Mouse (Mus musculus) frontal cortex, postnatal 36 days (tissue): Measurements from ENCODE around the gene Cbwd1.

Source experiments
- DNase-seq, 2 experiments: peaks; one replicate each; pipeline ENCODE4 v3.0.0; 2022; ENCODE audit warnings: low spot score in 2 of 2

Cbwd1 gene

DNA sequence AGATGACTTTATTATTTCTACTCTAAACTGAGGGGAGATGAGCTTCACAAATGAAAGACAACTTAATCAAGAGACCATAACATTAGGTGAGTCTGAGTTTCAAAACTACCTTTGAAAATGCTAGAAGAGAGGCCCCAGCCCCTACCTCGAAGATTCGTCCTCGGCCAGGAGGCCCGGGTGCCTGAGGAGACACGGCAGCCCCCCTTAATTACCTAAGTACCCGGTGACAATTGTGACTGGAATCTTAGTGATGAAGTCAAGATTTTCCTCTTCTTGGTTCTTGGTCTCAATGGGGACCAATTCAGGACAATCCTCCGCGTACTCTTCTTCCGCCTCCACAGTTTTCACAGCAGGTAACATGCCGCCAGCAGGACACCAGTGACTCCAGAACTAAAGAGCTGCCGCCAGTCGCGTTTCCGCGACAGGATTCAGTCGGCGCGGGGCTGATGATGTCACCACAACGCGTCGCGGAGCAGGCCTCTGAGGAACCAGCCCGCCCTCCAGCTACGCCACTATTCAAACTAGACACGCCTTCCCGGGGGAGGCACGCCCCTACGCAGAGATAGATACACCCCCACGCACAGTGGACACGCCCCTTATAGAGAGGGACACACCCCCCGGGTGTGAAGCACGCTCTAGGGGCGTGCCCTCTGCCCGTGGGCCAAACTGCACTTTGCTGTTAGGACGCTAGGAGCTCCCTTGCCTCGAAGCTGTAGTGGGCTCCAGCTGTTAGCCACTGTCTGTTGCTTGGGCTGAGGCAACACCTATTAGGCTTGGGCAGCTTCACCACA, at the start of gene Cbwd1:
TSS of gene Cbwd1 (minus strand) at position 439 of the 791 bp plus-strand sequence.
- DNase-seq: peak; percentile 95 to 99

DNA sequence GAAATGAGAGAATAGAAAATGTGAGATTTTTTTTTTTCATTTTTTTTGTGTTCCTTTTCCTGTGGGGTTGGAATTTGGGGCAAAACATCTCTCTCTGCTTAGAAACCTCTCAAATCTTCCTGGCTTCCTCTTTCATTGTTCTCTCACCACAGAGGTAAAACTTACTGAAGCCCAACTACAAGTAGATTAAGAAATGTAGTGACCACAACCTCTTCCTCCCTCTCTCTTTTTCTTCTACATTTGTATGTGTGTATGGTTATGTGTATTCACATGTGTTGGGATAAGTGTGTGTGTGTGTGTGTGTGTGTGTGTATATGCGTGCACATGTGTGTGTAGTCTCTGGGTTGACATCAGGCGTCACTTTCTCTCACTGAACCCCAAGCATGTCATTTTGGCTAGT, 47.1 kb upstream of the Cbwd1 start:
- DNase-seq: no peak

DNA sequence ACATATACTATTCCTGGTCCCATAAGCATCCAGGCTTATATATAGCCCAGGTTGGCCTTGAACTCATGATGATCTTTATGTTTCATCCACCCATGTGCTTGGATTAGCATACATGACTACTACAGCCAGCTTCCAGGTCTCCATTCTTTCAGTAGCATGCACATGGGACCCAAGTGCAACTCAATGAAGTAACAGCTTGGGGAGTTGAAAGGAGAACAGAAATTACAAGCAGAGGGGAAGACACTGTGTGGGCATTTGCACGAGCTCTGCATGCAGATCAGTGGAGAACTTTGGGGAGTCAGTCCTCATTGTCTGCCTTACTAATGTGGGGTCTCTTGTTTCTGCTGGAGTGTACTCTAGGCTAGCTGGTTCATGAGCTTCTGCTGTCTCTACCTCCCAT, 45.3 kb upstream of the Cbwd1 start:
- no peak for DNase-seq

DNA sequence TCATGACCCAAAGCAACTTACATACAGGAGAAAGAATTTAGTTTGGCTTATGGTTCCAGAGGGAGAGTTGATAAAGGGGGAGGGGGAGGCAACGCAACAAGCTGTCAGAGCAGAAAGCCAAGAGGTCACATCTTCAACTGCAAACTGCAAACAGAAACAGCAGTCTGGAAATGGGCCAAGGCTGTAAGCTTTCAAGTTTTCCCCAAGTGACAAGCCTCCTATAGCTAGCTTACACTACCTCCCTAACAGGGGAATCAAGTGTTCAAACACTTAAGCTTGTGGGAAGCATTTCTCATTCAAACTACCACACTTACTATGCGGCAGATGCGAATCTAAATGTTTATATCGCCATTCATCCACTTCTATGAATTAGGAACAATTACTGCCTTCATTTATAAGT, 42.4 kb upstream of the Cbwd1 start:
- DNase-seq: no peak

DNA sequence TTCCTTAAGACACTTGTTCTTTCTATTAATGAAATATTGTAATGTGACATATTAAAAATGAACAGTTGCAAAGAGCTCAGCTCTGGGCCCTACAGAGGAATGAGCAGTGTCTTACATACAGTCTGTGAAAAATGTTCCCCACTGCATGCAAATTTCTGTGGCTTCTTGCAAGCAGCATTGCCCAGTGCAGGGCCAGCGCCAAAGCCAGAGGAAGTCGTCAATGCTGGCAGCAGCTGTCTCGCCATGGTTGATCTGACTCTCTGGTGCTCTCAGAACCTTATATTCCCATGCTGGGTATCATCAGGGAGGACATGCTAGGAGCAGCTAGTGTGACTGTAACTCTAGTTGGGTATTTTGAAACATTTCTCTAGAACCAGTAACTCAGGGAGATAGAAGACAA, 41.4 kb upstream of the Cbwd1 start:
- DNase-seq: no peak

DNA sequence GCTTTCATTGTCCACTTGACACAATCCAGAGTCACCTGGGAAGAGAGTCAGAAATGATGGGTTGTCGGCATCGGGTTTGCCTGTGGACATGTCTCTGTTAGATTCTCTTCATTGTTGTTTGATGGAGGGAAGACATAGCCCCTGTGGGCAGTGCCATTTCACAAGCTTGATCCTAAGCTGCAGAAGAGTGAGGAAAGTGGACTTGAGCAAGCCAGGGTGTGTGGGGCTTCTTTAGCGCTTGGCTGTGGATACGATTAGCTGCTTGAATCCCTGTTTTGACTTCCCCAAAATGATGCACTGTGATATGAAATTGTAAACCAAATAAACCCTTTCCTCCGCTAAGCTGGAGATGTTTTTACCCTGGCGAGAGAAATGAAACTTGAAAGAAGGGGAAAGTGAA, 40.6 kb upstream of the Cbwd1 start:
- DNase-seq: no peak

DNA sequence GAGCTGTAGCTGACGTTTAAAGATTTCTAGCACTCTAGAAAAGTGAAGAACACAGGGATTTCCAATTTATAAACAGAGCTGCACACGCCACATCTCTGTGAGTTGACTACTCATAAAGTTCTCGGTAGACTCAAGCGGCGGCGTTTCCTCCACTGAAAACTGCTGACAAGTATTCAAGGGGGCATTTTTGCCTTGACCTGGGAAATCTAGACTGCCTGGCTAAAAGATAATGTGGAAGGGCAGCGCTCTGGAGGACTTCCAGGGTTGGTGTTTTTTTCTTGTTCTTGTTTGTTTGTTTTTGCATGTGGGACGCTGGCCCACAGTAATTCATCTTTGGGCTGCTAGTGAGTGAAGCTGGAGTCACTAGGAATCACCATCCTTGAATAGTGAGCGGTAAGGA, 38.7 kb upstream of the Cbwd1 start:
- no peak for DNase-seq

DNA sequence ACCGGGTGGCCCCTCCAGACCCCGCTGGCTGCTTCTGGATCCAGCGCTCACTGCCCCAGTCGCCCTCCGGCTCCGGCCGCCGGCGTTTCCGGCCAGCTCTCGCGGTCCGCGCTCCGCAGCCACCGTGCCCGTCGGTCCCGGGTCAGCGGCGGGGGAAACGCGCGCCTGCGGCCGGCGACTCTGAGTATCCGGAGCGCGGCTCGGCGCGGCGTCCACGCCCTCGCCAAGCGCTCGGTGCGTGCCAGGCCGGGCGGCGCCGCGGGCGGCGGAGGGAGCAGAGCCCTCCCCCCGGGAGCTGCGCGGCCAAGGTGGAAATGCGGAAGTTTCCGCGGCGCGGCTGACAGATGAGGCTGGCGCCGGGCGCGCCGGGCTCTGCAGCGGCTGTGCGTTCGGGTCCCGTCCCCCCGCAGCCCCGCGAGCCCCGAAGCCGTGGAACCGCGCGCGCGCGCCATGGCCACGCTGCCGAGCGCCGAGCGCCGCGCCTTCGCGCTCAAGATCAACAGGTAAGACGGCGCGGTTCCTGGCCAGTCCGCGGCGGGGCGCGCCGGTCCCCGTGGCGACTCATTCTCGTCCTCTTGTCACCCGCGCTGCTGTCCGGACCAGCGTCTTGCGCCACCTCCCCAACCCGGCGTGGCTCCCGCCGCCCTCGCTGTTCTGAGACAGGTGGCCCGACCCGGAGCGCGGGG, 37.9 kb upstream of the Cbwd1 start, which contains the start of gene Dock8:
TSS of gene Dock8 (plus strand) at position 334 of the 686 bp plus-strand sequence.
- peak; percentile 28 to 43 for DNase-seq

DNA sequence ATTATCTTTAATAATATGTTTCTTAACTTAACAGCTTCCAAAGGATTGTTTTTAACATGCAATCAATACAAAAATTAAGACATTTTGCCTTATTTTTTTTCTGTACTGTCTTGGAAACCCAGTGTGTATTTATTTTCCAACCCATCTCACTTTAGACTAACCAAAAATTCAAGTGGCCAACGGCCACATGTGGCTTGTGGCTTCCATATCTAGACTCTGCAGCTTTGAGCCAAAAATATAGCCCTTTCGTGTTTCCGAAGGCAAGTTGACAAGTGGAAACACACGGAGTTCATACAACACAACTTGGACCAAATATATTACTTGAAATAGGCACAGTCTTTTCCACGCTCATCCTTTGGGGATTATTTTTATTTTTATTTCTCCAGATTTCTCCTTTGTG, 37.2 kb upstream of the Cbwd1 start:
- DNase-seq: no peak

DNA sequence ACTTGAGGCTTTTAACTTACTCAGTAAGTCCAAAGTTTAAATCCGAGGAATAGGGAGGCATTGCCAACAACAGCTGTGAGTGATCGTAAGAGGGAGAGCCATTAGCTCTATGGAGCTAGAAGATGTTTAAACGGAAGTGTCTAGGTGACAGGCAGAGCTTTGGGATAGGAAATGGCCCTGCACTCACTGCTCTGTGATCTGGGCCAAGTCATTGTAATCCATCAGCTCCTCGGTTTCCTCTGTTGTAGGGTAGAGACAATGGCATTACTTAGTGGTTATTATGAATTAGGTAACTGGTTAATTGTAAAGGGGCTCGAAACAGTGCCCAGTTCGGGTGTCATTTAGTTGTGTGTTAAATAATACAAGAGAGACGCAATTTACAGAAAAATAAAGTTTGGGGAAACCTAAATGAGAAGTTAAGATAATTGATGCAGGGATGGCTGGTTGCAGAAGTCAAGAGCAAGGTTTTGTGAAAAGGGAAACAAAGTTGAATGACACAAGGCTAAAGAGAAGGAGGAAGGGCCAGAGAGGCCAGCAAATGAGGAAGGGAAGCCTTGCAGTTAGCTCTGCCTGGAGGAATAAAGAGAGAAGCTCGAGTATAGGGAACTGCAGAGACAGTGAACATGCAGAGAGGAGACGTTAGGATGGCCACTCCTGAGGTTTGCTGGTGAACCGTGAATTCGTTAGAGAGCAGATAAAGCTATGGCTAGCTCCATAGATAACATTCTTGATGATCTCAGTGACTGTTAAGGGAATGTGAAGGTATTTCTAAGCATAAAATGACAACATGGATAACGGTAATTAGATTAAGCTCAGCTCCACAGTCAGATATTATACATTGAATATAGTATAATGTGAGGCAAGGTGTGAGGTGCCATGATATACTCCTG, 35.6 kb upstream of the Cbwd1 start:
- no peak for DNase-seq

DNA sequence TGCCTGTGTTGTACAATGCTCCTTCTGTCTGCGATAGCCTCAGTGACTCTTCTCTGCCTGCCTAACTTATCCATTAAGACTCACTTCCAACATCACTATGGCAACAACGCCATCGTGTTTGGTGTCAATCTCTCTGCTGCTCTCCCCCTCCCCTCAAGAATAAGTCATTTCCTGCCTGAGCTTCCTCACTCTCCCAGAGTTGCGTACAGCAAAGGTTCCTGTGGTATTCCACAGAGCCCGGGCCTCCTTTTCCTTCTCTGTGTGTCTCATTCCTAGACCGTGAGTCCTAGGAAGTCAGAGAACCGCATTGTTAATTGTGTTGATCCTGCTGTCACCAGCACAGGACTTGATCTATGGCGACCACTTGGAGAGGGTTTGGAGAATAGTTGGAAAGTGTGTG, 33.5 kb upstream of the Cbwd1 start:
- no peak for DNase-seq

DNA sequence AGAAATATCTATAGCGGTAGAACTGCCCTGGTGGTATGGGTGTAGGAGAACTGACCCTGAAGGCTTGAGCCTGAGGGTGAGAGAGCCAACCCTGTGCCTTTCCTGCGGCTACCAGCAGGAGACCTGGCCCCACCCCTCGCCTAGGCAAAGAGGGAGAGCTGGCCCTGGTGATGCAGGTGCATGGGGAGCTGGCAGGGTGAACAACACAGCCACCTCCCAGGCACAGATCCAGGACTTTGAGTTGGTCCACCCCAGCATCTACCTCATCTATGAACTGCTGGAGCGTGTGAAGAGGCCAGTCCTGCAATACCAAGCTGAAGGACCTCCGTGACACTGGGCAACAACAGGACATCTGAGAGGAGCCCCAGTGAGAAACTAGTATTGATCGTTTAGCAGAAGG, 32.1 kb upstream of the Cbwd1 start:
- DNase-seq: no peak

DNA sequence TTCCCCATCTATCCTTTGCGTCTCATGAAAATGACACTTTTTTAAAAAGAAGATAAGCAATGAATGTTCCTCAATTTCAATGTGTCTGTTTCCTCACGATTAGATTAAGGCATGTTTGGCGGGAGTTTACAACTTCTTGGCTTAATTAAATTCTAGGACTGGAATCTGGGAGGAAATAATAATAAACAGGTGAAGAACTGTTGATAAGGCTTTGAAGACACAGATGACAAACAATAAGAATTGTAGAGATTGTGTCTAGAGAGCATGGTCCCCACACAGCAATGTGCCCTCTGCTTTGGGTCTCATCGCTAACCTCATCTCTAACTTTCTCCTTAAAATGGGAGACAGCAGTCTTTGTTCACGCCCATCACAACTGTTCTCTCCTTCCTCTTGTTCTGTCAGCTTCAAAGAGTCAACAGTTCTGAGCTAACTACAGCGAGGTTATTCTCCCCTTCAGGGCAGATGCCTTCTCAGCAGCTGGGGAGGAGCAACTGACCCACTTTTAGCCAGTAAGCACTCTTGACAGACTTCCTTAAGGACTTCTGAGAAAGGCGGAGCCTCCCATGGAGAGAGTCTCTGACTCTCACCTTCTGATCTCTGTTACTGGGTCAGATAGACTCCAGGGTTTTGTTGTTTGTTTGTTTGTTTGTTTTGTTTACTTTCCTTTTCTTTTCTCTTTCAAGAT, 28.9 kb upstream of the Cbwd1 start:
- no peak for DNase-seq

DNA sequence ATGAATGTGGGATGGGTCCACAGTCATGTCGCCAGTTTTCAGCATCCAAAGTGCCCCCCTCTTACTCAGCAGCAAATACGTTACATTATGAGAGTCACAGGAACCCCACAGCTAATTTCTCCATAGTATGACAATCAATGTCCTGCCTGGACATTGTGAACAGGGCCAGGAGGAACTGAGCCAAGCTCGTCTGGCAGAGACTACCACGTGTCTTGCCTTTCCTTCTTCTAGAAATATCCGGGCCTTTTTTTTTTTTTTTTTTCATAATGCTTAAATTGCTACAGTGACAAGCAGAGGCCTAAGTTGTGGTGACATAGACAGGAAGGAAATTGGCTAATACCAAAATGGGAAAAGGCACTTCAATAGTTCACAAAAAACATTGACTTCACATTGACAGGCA, 27.4 kb upstream of the Cbwd1 start:
- no peak for DNase-seq

DNA sequence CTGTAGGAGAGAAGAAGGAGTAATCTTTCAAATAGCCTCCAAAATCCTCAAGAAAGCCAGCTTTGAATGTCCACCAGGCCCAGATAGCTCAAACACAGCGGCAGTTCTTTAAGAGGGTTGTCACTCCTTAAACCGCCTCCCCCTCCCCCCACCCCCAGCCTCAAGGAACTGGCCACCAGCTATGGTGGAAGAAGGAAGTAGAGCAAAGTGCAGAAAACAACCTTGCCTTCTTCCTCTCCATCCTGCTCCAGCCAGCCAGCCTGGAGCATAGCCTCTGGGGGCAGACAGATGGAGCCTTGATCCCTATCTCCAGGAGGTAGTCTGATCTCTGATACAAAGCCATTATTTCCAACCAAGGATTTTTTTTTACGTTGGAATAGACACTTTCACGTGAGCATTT, 25.9 kb upstream of the Cbwd1 start:
- DNase-seq: no peak

DNA sequence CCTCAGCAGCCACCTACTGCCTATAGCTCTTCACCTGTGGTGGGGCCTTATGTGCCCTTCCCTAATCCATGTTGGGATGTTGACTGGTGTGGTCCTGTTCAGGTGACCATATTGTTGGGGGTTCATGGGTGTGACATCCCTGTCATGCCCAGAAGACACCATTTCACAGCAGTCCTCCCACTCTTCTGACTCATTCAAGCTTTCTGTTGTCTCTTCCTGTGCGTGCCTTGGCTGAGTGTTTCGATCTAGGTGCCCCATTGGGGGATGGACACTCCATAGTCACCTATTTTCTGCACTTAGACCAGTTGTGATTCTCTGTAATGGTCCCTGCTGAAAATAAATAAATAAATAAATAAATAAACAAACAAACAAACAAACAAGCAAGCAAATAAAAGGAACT, 23.6 kb upstream of the Cbwd1 start:
- no peak for DNase-seq

DNA sequence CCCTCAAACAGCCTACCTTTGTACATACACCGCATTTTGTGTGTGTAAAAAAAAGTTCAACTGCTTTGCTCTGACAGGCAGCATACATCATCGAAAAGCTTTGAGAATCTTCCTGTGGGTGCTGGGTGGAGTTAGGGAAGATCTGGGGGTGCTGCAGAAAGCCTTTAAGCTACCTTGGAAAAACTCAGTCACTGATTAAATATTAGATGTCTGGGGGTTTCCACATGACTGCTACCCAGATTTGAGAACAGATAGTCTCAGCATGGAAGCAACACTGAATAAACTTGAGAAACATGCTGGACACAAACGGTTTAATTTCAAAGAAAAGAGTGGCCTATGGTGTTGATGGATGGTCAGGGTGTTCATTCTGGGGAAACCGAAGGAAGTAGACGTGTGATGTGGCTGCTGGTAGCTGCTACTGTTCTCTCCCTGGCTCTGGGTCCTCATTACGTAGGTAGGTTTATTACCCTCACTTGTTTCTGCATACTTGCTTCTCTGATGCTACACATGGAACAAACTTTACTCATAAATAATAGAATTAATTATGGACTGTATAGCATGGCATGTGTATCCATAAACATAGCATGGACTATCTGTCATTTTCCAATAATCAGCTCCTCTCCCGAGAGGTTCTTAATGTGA, 22.6 kb upstream of the Cbwd1 start:
- DNase-seq: no peak

DNA sequence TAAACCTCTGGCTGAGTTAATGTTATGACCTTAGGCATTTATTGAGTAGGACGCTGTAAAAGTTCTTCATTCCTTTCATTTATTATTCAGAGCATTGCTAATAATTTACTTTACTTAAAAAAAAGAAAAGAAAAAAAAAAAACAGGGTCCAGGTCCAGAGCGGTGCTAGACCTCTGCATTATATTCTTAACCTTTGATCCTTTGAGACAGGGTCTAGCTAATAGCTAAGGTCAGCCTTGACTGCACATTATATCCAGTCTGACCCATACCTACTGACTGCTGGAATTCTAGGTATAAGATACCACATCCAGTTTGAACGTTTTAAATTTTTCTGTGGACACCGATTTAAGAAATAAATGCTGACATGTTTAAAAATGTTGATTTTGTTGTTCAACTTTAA, 21.6 kb upstream of the Cbwd1 start:
- DNase-seq: no peak

DNA sequence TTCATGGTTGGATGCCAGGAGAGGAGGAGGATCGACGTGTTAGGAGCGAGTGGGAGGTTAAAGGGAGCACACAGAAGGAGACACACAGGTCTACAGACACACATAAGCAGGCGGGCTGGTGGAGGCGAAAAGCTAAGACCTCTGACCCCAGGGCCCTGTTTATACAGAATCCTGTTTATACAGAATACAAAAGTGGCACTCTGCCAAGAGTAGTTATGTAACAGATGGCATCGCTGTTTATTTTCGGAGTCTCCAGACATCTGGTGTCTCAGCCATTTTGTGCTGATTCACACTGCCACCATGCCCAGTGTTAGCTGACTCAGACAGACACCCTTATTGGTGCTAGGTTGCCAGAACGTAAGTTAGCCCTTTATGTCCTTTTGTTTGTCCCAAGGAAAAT, 19.9 kb upstream of the Cbwd1 start:
- peak; percentile 45 to 61 for DNase-seq

DNA sequence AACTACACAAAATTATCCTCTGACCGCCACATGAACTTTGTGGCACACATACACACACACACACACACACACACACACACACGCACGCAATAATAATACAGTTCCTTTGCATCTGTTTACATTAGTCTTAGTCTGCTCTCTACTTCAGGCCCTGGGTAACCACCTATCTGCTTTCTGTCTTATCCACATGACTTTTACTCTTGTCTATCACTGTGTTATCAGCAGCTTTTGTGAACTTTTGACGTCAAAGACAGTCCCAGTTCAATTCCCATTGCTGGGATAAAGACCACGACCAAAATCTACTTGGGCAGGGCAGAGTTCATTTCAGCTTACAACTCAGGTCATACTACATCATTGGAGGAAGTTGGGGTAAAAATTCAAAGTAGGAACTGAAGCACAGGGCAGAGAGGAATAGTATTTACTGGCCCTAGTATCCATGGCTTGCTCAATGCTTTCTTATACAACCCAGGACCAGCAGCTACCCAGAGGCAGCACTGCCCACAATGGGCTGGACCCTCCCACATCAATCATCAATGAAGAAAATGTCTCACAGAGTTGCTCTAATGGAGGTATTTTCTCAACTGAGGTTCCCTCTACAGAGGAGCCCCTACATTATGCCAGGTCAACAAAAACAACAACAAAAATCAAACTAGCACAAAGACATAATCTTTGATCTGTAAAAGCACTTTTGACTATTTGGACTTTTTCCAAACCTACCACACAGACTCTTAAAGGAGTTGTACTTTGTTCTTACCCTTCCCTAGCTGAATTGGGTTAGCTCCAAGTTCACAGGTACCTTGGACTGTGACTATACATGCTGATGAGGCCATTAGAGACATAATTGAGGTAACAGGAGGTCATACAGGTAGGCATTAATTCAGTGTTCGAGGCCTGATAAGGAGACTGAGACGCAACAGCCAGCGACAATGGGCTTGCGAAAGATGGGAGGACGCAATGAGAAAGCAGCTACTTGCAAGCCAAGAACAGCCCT, 17.7 kb upstream of the Cbwd1 start:
- DNase-seq: no peak
